Mouse (Mus musculus): ENCODE measurements around the gene Hlcs.

The Hlcs gene

GRCm38 (mm10) chr16:94248721-94249120, 64.7 kb downstream of the Hlcs start:
- in situ Hi-C loops (cut with MboI, MseI) = no loop called here

DNA sequence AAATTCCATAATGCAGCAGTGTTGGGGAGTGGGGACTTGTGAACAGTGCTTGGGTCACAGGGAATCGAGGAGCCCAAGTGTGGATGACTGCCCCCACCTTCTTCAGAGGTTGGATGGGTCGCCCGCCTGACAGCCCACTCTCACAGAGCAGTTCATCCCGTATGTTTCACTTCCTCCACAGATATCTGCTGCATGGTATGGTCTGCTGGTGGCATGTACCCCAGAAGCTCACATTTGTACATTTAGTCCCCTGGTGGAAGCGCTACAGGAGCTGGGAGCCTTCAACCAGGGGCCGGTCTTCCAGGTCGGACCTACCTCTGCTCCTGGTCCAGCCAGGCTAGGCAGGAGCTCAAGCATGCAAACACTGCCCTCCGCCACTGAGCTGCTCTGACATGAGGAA, 66.4 kb downstream of the Hlcs start:
- in situ Hi-C loops (cut with MboI, MseI) = no loop called here

DNA sequence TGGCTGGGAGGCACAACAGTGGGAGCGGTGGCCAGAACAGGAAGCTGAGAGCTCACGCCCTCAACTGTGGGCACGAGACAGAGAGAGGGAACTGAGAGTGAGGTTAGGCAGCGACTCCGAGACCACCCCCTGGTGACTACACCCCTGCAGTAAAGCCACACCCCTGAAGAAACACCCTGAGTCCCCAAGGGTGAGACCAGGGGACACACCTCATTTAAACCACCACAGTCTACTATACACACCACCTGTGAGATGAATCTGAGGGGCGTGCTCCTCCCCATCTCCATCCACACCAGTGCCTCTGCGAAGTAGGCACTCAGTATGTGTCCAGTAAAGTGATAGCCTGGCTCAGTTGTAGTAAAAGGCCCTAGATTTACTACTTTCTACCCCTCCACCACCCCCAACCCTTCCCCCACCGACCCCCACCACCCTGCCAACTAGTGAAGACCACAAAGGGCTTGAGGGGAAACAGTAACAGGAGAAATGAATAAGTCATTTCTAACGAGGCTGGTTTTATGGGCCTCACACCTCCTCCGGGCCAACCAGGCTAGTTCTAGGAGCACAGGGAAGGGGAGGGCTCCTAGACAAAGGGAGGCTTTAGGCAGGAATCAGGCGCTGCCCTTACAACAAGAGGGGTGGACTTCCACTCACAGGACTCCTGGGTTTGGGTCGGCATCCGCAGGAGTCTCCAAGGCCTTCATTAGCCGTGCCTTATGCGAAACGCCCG, 67.2 kb downstream of the Hlcs start:
- in situ Hi-C loops (cut with MboI, MseI) = no loop called here

- in situ Hi-C loops (cut with MboI, MseI) = no loop called here
These were observed 72.2 kb downstream of the Hlcs start for GRCm38 (mm10) chr16:94241126-94241525.

- in situ Hi-C loops (cut with MboI, MseI) = no loop called here
These were observed 73.2 kb downstream of the Hlcs start for GRCm38 (mm10) chr16:94240190-94240589.

DNA sequence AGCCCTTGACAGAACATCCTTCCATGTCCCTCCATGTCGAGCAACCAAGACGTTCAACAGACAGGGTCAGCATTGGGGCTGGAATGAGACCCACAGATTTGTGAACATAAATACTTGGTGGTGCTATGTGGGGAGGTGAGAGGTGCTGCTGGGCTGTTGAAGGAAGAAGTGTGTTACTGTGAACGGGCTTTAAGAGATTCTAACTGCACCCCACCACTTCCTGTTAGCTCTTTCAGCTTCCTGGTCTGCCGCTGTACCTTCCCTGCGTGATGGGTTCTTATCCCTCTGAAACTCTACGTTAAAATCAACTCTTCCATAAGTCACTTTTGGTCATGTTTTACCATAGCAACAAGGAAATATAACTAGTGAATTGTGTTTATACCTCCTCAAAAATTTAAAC, 73.8 kb downstream of the Hlcs start:
- in situ Hi-C loops (cut with MboI, MseI) = no loop called here

GRCm38 (mm10) chr16:94239146-94239545, 74.2 kb downstream of the Hlcs start:
- in situ Hi-C loops (cut with MboI, MseI) = no loop called here

DNA sequence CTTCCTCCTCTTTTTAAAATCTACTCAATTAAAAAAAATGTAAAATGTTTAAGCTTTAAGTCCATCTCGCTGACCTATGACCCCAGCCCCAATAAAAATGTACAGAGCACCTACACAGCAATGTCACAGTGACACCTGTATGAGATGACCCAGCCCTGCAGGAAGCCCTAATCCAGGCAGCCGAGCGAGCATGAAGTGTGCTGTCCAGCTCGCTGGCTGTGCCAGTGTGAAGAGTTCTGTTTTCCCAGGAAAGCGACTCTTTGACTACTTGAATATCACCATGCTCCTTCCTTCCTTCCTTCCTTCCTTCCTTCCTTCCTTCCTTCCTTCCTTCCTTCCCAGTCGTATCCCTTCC, 76.3 kb downstream of the Hlcs start:
- in situ Hi-C loops (cut with MboI, MseI) = no loop called here

DNA sequence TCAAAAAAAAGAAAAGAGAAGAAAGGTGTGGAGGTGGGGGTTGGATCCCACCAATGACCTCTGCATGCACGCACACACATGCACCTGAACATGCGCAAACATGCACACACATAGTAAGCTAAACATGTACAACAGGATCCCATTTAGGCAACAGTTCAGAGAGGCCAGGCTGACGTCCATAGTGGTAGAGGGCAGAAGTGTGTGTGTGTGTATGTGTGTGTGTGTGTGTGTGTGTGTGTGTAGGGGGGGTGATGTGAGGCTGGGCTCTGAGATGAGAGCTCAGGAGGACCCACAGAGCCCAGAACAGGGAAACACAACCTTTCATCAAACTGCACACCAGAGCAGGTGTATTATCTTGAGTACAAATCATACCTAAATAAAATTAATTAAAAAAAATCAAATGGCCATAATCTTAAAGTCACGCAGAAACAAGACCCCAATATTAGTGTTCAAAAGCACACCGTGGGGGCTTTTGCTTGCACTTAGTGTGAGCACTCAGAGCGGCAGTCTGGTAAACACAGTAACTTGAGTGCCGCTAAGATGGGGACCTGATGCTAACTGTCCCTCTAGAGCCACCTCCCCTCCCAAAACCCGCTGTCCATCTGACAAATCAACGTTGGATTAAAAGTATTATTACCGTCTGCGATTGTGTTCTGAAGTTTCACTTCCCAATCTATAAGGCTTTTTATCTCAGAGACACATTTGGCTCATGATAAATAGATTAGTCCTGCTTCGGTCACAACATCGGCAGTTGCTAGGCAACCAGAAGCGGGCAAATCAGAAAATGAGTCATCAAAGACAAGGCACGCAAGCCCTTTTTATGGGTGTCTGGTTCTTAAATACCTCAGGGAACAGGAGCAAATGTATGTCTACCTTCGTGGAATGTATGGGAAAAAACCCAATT, 76.9 kb downstream of the Hlcs start:
- in situ Hi-C loops (cut with MboI, MseI) = no loop called here

DNA sequence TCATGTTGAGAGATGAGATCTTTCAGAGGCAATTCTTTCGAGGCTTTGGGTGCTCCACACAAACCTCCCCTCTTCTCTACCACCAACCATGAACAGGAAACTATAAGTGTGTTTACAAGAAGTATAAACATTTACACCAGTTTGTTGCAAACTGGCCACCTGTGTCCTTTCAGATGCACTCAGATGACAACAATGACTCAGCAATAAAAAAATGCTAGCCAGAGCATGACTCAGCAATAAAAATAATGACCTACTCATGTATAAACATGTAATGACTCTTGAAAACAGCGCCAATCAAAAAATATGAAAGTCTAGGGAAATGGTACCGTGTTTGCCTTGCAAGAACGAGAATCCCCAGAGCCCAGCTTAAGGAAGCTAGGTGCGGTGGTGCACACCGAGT, 77.7 kb downstream of the Hlcs start:
- in situ Hi-C loops (cut with MboI, MseI) = no loop called here

DNA sequence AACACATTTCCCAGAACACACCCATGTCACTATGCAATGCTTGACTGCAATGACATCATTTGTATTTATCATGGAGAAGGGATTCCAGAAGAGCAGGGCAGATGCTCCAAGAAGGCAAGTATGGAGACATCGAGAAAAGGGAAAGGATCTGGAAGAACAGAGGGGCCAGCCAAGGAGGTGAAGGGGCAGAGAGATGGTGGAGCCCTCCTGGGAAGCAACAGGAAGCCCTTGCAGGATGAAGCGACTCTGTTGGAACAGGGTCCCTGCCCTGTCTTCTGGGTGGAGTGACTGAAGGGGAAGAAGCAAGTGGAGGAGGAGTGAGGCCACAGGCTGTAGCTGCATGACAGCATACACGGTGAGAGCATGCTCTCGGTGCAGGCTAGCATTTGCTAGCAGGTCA, 79.2 kb downstream of the Hlcs start:
- in situ Hi-C loops (cut with MboI, MseI) = no loop called here

DNA sequence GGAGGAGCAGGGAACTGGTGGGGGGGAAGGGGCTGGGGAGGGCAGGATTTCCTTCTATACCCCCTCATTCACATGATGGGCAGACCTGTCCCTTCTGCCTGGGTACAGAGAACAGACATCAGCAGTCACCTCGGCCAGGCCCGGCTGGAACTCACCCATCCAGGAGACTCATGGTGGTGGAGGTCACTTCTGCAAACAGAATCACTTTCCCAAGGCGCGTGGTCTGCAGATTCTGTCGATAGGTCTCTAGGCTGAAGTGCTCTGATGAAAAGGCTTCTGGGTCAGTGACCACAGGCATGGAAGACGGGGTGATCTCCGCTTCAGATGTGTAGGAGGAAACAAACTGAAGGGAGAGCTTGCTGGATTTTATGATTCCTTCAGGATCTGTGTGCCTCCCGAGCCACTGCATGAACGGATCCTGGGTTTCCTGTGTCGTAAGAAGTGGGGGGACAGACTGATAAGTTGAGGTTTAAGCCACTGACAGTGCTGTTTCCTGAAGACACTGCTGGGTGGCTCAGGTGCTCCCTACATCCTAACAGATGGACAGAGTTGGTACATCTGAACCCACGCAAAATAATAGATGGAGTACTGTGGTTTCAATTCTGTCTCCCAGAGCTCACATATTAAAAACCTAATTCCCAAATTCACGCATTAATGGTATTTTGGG, 82.3 kb downstream of the Hlcs start:
- in situ Hi-C loops (cut with MboI, MseI) = no loop called here

GRCm38 (mm10) chr16:94230499-94230898, 82.9 kb downstream of the Hlcs start:
- in situ Hi-C loops (cut with MboI, MseI) = no loop called here

DNA sequence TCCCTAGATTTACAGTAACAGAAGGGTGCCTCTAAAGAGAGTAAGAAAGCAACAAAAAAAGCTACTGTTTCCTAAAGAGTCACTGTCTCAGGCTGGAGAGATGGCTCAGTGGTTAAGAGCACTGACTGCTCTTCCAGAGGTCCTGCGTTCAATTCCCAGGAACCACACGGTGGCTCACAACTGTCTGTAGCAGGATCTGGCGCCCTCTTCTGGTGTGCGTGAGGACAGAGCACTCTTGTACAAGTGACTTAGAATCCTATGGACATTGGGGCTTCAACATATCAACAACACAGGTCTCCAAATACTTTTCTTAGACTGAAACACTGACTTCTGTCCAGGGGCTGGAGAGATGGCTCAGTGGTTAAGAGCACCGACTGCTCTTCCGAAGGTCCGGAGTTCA, 83.5 kb downstream of the Hlcs start:
- in situ Hi-C loops (cut with MboI, MseI) = no loop called here

DNA sequence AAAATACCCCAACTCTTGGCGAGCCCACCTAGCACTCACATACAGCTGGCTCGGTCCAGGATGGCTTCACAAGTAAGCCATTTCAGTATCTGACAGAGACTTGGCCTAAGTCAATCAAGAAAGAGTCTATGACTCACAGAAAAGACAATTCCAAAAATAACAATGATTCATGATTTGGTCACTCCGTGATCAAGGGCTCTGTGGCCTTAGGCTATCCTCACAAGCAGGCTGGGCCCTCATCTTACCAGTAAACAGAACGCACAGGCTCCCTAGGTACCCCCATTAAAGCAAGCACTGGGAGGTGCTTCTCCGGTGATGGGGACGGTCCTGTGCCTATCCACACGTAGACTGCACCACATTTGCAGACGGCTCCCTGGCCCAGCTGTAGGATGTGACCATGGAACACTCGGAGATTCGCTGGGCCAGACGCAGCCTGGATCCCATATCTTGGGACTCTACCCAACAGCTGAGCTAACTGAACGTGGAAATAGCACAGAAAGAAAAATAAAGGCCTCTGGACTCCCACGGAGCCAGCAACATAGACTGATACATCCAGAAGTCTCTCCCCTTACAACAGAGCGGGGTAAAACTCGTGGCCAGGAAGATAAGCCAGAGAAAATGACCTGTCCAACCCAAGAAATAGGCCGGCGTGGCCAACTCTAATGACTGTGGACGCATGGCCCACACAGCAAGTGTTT, 84.4 kb downstream of the Hlcs start:
- in situ Hi-C loops (cut with MboI, MseI) = no loop called here

GRCm38 (mm10) chr16:94227328-94228018, 85.9 kb downstream of the Hlcs start:
- in situ Hi-C loops (cut with MboI, MseI) = no loop called here

DNA sequence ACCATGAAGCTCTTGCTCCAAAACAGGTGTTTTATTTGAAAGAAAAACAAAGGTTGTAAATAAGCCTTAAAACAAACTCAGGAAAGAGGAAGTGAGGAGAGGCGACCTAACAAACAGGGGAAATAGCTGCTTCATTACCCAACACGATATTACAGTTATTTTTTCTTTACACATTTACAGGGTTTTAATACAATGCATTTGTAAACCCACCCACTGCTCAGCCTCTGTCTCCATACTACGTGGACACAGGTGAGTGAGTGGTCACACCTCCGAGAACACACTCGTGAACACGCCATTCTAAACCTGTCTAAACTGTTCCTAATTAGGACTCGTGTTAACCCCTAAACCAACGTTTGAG, 90.0 kb downstream of the Hlcs start:
- in situ Hi-C loops (cut with MboI, MseI) = no loop called here

- in situ Hi-C loops (cut with MboI, MseI) = no loop called here
These were observed 90.6 kb downstream of the Hlcs start for GRCm38 (mm10) chr16:94222646-94223362.

- in situ Hi-C loops (cut with MboI, MseI) = no loop called here
These were observed 102.5 kb downstream of the Hlcs start for GRCm38 (mm10) chr16:94210689-94211357.

DNA sequence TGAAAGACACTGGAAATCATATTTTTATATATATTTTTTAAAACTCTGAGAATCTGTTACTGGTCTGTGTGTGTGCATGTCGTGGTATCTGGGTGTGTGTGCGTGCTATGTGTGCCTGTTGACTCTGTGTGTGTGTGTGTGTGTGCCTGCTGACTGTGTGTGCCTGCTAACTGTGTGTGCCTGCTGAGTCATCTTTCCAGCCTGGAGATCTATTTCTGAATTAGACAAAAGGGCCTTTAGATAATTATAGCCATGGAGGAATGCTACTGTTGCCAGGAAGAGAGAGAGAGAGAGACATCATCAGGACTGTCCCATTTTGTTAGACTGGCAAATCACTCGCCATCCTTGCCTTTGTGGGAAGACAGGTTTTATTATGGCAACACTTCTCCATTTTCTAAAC, 103.7 kb downstream of the Hlcs start:
- in situ Hi-C loops (cut with MboI, MseI) = no loop called here

Data from T-helper 17 cell (primary cell).